Mouse (Mus musculus) adipocyte (in vitro differentiated cells): ENCODE data around the gene Usp38.
A peak's percentile ranks its signal among the peaks of the same experiment; 100 is the strongest.

ENCODE experiments used
- DNase-seq: peaks from one replicate; pipeline ENCODE4 v3.0.0-alpha.2; 2016; ENCODE audit warnings: low spot score

Gene Usp38

GRCm38 (mm10) chr8:80961937-80962591, 52.7 kb downstream of the Usp38 start:
- no peak for DNase-seq

DNA sequence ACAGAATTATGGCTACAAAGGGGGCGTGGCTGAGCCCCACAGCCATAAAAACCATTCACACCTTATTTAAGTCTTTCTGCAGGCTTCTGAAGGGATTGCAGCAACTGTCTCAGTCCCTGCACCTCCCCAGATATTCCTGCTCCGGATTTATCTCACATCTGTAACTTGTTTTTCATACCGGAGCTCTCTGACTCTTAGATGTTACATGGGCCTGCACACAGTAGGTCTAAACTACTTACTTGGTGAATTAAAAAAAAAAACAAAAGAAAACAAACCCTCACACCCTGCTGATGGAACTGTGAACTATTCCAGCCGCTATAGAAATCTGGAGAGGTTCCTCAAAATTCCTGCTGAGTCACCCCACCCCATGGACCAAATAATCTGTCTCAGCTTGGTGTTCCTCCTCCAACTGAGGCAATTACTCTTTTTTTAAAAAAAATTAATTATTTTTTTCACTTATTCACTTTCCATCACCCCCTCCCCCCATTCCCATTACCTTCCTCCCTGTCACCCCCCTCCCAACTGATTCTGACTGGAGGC, 53.6 kb downstream of the Usp38 start:
- no peak for DNase-seq

DNA sequence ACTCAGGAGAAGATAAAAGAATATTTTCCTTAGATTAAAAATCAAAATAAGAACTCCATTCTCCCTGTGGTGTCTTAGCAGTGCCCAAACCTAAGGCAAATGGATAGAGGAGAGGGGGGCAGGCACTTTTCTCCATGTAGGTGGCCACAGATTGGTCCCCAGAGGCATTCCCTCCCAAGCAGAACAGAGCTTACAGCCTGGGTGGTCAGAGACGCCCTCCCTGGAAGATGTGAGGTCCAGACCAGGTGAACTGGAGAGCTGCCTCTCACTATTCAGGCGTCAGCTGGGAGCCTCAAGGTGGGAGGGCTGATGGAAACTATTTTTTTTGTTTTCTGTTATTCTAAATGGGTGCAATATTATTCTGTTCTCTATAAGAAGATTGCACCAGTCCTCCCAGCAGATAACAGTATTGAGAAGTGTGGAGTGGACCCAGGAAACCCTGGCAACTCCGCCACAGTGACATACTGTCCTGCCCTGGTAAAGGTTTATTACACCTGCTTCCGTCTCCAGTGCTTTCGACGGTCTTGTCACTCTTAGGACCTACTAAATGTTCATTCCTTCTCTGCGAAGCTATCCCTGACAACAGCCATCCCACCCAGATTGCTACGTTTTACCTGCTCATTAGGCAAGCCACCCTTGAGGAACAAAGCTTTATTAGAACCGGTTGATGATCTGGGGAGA, 55.0 kb downstream of the Usp38 start:
- no peak for DNase-seq

DNA sequence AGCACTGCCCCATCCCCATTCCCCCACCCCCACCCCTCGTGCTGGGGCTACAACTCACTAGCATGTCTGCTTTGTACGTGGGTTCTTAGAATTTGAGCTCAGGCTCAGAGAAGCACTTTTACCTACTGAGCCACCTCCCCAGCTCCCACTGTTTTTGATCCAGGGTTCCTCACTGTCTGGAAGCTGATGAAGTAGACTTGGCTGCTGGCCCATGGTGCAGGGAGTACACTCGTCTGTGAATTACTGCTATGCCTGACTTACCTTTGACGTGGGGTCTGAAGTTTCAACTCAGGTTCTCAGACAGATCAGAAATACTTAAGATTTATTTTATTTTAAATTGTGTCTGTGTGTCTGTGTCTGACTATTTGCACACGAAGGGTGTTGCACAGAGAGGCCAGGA, 57.0 kb downstream of the Usp38 start:
- no peak for DNase-seq

- no peak for DNase-seq
Measured at GRCm38 (mm10) chr8:80952973-80953372, 61.8 kb downstream of the Usp38 start.

GRCm38 (mm10) chr8:80952235-80952915, 62.4 kb downstream of the Usp38 start:
- no peak for DNase-seq

GRCm38 (mm10) chr8:80948405-80949183, 66.1 kb downstream of the Usp38 start:
- DNase-seq, result no peak

DNA sequence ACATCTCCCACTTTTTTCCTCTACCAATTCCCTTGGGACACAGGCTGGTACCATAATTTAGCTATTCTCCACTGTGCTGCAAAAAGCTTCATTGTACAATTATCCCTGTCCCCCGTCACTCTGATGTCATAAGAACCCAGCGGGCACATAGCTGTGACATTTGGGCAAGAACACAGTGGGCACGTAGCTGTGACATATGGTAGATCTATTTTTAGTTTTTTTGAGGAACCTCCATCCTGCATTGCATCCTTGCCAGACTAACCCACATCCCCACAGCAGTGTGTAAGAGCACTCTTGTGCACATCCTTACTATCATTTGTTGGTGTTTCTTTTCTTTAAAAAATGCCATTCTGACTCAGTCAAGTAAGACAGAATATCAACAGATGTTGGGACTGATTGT, 71.0 kb downstream of the Usp38 start:
- DNase-seq, result no peak

- DNase-seq, result no peak
Measured at GRCm38 (mm10) chr8:80941621-80942020, 73.1 kb downstream of the Usp38 start.

- DNase-seq, result peak; percentile 40
Measured at GRCm38 (mm10) chr8:80937814-80938650, 76.7 kb downstream of the Usp38 start.
